Mouse (Mus musculus): ENCODE measurements at regions not wholly inside any gene's neighbourhood (a gene's known extent, or its start where the extent isn't known, plus 50 kb on each side); places are given as distances from the start of the nearest gene placed in this dataset.

DNA sequence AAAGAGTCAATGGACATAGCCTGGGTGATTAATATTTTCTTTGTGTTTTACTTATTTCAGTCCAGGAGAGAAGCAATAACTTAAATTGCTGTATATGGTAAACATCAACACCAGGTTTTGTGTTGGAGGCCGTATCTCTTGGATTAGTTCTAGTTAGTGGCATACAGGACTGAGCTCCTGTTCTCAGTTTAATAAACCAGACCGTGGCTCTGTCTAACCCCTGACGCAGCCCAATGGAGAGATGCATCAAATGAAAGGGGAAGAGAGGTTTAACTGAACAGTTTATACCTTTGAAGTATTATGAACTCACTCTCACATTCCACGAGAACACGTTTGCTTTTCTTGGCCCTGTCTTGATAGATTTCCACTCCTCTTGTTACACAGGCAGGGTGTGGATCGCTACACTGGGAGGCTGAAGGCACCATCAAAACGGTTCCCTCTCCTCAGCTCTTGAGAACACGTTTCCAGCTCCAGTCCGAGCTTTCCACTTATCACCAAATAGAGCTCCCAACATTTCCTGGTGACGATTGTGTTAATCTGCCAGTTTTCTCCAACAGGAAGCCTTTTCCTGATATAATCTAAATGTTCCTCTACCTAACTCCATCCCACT is 54.0 kb upstream of the Cerkl start:
- peak in 1 of 2 experiments; percentile 22 for DNase-seq

DNA sequence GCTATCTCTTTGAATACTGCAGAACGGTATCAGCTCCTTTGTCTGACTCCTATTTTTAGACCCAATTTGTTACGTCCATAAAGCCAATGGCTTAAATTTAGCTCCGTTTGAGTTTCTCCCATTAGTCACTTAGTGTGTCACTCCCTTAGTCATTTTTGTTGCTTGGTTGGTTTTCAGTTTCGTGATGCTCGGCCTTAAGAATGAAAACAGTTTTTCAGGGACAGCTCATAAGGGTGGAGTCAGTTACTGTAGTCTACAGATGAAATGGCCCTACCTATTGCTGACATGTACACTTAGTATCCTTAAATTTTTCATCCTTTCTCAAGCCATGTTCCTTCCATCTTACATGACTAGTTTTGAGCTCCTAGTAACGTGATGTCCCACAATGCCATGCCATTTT is 54.5 kb upstream of the Cerkl start:
- DNase-seq, result peak in 1 of 2 experiments; percentile 27

GRCm38 (mm10) chr2:79511676-79512323 is 55.2 kb upstream of the Cerkl start:
- DNase-seq, result peak; percentile 76 to 93

DNA sequence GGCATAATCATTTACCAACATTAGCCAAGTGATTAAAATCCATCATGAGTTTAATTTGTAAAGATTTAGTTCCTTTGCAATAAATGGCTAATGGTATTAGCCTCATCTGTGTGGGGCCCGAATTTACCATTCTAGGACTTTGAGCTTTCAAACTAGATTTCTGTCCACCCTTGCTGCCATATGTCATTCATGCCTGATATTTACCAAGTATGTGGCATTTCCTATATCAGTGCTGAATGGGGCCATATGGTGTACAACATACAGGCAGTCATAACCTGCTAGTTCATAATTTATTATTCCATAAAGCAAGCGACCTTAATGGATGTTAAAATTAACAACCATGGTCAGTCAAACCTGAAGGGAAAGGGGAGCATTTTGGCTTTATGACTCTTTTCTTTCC is 55.8 kb upstream of the Cerkl start:
- no peak for DNase-seq

DNA sequence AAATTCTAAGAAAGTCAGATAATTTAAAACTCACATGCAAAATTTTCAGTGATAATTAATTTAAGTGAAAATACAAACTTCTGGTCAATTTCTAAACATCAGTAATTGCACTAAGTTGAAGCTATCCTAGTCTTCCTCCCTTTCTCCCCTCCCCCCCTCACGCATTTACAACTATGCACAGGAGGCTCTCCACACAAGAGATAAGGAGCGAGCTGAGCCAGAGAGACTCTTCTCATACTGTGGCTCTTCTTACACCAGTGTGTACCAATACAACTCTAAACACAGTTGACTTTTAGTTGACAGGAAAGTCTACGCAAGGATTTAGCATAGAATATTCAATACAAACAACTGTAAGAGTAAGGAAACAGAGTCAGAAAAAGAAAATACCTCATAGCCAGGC is 57.1 kb upstream of the Cerkl start:
- DNase-seq, result no peak

GRCm38 (mm10) chr2:79518046-79518750 is 61.6 kb upstream of the Cerkl start:
- DNase-seq, result no peak

DNA sequence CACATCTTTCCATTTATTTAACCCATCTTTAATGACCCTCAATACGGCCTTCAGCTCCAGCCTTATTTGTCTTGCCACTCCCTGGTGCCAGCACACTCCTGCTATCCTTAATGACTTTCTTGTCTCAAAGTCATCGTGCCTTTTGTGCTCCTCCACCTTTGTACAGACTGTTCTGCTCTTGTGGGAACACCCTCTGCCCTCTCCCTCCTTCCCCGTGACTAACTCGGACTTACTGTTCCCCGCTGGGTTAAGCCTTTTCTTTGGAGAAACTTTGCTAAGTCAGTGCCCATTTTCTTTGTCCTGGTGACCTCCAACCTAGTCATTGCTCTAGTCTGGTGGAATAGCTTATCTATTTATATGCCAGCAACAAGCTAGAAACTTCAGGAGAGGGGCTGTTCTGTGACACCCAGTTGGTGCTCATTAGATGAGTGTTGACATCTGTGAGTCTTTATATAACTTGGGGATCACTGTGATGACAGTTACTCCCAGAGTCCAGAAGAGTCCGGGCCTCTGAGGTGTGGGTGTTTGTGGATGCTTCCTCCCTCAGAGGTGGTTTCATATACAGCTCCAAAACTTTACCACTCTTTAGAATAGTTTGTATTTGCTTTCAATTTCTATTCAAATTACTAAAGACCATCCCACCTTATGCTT is 63.3 kb upstream of the Cerkl start:
- DNase-seq, result no peak

DNA sequence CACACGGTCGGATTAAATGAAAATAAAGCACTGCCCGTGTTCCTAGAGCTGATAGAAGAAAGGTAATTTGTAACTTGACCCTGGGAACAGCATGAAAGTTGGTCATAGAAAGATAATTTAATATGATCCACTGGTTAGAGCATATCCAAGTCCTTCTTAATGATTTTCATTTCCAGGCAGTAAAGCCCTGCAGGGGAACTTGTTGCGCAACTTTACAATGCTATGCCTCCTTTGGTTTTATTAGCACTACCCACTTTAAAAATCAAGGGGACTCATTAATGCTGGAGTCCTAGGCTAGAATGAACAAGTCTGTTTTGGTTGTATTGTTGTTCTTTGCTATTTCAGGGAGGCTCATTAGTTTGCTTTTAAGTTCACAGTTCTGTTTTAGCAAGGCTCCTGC is 66.9 kb upstream of the Cerkl start:
- DNase-seq, result no peak

DNA sequence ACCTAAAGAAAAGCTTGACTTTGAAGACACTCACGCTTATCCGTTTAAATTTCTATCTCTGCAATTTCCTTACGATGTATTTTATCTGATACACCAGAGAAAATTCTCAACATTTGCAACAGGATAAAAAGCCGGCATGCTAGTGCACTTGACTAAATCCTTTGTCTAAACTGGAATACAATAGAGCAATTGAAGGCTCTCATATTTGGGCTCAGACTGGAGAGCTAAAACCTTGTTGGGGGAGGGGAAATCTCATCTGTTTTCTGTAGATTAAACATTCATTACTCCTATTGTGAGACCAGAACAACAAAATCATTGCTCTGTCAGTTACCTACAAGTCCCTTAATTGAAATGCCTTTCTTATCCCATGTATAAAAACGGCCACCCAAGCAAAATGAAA is 70.9 kb upstream of the Cerkl start:
- no peak for DNase-seq

DNA sequence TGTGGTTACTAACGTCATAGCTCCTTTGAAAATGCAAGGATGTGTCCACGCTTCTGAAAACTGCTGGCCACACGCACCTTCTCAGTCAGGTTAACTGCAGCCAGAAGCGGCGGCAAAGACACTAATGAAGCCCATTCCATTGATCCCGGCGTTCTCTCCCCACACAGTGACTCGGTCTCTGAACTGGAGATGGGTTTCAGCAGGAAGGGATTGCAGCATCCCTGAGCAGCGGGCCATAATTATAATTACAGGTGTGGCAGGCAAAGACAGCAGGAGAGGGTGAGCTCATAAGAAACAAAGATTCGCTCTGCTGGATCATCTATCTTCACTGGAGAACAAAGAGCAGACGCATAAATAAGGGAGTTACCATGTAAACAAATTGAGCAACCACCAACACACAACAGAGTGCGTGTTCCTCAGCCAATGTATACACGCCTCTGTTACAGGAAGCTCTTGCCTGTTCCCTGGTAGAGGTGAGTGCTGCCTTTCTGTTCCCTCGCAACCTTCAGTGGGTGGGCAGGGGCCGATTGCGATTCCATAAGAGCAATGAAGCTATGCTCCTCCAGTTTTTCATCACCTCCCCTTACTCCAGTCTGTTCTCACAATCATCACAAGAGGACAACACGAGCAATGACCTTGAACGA is 71.9 kb upstream of the Cerkl start:
- no peak for DNase-seq

GRCm38 (mm10) chr2:79529185-79529584 is 72.6 kb upstream of the Cerkl start:
- DNase-seq, result no peak

- no peak for DNase-seq
These were observed 76.1 kb upstream of the Cerkl start for GRCm38 (mm10) chr2:79532610-79533160.

DNA sequence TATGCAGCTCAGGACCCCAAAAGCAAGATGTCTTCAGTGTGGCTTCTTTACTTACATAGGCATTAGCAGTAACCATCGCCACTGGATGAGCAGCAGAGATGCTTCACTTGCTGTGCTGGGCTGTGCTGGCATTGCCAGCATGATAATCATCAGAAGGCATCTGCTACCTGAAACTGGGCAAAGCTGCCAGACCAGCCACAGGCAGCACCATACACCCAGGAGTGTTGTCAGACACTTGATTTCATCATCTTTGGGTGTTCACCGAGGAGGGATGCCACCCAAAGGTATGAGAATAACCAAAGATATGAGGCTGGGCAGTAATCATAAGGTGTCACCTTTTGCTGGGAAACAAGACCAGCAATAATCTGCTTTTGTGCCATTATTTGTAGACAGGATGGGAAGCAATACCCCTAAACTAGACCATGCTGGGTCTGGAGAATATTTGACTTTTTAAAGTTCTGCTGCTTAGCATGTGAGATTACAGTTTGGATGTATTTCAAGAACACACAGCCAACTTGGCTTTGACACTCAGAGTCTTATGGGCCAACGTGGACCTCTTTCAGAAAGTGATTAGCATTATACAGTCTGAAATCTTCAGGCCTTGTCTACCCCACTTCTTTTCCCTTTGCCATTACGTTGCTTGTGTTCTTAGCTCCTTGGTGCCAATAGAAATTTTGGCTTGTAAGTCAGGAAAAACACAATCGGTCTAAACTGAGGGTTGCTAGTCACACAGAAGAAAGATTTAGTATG is 80.7 kb upstream of the Cerkl start:
- DNase-seq, result peak; percentile 26 to 39

DNA sequence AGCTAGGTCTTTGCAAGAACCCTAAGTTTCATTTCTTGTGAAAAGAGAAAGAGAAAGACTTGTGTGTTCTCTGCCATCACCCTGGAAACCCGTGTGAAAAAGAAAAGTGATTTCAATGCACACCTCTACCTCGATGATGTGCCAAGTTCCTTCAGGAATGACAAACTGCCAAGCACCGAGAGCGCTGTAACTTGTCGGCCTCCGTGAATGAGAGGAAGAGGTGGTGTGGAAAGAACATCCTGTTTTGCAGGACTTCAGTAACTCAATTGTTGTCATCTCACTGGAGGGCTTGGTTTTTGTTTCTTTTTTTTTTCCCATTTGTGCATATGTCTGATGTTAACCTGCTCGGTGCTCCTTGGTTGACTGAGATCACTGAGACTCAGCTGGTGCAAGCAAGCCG is 83.8 kb upstream of the Cerkl start:
- peak; percentile 17 to 48 for DNase-seq

DNA sequence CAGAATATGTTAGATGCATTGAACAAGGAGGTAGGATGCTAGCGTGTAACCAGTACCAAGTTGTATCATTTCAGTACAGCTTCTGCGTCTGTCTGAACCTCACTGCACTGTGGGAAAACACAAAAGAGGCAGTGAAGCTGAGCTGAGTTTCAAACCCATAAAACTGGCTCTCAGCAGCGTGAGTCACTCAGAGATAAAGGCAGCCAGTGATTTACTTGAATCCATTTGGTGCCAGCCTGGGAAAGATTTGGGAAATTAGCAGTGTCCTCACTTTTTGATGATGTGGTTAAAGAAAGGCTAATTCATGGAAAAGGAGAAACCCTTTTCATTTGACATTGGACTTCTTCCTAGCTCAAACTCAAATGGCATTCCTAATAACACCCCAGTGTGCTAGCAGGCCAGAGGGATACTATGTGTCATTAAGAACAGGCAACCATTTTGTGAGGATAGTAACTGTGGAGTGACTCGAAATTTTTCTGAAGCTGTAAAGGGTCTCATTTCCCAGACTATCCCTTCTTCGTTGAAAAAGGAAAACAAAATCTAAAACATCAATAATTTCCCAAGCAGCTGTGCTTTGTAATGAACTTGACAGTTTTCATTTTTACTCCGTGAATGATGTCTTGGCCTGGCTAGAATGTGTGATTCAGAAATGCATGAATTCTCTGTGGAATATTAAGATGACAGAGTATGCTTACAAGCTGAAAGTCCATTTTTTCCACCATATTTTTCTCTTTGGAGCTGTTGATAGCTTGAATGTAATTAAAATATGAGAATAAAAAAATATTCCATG is 85.8 kb upstream of the Cerkl start:
- DNase-seq, result peak; percentile 35 to 37

DNA sequence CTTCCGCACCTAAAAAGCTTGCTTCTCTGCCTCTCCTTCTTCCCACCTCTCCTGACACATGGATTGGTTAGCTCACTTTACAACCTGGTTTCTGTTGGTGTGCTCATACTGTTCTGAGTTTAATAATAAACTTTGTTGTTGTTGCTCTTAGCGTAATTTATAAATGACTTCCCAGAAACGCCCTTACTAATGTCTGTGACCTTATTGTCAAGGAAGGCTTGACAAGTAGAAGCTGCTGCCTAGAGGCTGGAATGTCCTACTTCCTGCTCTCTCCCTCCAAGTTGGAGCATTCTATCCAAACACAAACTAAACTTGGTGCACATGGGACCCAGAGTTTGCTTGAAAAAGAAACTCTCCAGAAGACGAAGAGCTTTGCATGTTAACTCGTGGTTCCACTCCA is 86.9 kb upstream of the Cerkl start:
- peak; percentile 49 to 68 for DNase-seq

GRCm38 (mm10) chr2:79543948-79544792 is 87.6 kb upstream of the Cerkl start:
- no peak for DNase-seq

DNA sequence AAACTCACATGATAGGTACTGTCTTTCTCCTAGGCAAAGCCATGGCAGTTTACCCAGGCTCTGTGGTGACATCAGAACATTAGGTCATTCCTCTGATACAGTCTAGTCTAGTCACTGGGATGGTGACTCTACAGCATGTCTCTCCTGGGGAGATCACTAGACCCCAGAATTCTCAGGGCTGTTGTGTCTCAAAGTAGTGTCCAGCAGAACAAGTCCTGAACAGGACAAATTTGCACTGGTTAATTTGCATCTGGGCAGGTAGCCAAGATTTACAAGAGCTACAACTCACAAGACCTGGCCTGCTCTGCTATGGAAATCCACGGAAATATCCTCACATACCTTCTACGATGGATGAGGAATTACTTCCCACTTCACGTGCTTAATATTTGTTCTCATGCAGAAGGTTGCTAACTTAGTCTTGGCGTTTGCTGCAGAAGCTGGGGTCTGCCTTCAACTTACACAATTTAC is 88.2 kb upstream of the Cerkl start:
- peak in 1 of 2 experiments; percentile 21 for DNase-seq

GRCm38 (mm10) chr2:79546206-79546605 is 88.9 kb upstream of the Itprid2 start:
- DNase-seq, result no peak

DNA sequence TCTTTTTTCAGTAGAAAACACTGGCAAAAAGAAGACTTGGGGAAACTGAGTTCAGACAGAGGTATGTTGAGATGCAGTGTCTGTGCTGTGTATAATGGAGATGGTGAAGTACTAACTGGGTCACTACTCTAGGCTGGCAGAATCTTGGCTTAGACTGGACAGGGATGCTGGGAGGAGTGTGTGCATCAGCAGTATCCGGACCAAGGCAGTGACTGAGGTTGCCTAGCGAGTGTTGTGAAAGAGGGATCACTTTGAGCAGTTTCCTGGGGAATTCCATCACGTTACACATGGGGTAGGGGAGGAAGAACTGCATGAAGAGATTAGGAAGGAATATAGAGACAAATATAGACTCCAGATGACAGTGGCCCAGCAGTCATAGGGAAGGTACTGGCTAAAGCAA is 87.9 kb upstream of the Itprid2 start:
- DNase-seq, result no peak
